Mouse (Mus musculus): Measurements from ENCODE around the gene Tyms. TPM values are rescaled to one million over a fixed set of nuclear protein-coding genes. Genes with fewer than 3 reads are reported as not detected.

Gene Tyms
- polyA plus RNA-seq, 1 experiment from 2014 or later = 137 TPM

- no peak for TF ChIP-seq CTCF (IDR thresholded peaks at IDR 0.05; ENCODE audit: low read depth)
- Histone ChIP-seq H3K27me3 (ENCODE audit: insufficient read depth, low read length) (peaks cover 22% of the 10 kb centered on the region), H3K9ac (ENCODE audit: low read depth, low read length) (no peak overlapping the region), H3K9me3 (replicated peaks; ENCODE audit: low read length) (no peaks in the 10 kb centered on the region), H3K4me1 (replicated peaks; ENCODE audit: insufficient read depth, low read length) (peaks cover 31% of the 10 kb centered on the region), H3K36me3 (ENCODE audit: insufficient read depth, low read length) (no peaks in the 10 kb centered on the region), H3K4me3 (replicated peaks; ENCODE audit: low read depth, low read length) (no peak overlapping the region), H3K27ac (no peak overlapping the region), H3K4me2 (ENCODE audit: low read length) (no peak overlapping the region)
- no peak for DNase-seq (ENCODE audit: low spot score)
- no peak for ATAC-seq (replicated peaks; ENCODE audit: low FRiP score, low read depth)
- WGBS = 54% methylated on average over 2 of the region's 2 CpGs
Measured at GRCm38 (mm10) chr5:30109899-30110298, 36.5 kb upstream of the Tyms start.

GRCm38 (mm10) chr5:30108233-30108632, 34.8 kb upstream of the Tyms start:
- Histone ChIP-seq H3K9ac (ENCODE audit: low read depth, low read length) (no peak overlapping the region), H3K4me1 (replicated peaks; ENCODE audit: insufficient read depth, low read length) (peaks cover 32% of the 10 kb centered on the region), H3K4me3 (replicated peaks; ENCODE audit: low read depth, low read length) (no peak overlapping the region), H3K4me2 (ENCODE audit: low read length) (no peak overlapping the region), H3K36me3 (ENCODE audit: insufficient read depth, low read length) (no peaks in the 10 kb centered on the region), H3K27ac (no peak overlapping the region), H3K9me3 (replicated peaks; ENCODE audit: low read length) (no peaks in the 10 kb centered on the region), H3K27me3 (ENCODE audit: insufficient read depth, low read length) (peaks cover 21% of the 10 kb centered on the region)
- ATAC-seq (replicated peaks; ENCODE audit: low FRiP score, low read depth) (no peak), DNase-seq (ENCODE audit: low spot score) (no peak)
- no peak for TF ChIP-seq CTCF (IDR thresholded peaks at IDR 0.05; ENCODE audit: low read depth)
- 84% methylated on average over 6 of the region's 6 CpGs for WGBS

GRCm38 (mm10) chr5:30107611-30108041, 34.2 kb upstream of the Tyms start:
- ATAC-seq (replicated peaks; ENCODE audit: low FRiP score, low read depth) (no peak), DNase-seq (ENCODE audit: low spot score) (no peak)
- Histone ChIP-seq H3K4me1 (replicated peaks; ENCODE audit: insufficient read depth, low read length) (peaks cover 32% of the 10 kb centered on the region), H3K9ac (ENCODE audit: low read depth, low read length) (no peak overlapping the region), H3K4me2 (ENCODE audit: low read length) (no peak overlapping the region), H3K27me3 (ENCODE audit: insufficient read depth, low read length) (peaks cover 21% of the 10 kb centered on the region), H3K36me3 (ENCODE audit: insufficient read depth, low read length) (no peaks in the 10 kb centered on the region), H3K9me3 (replicated peaks; ENCODE audit: low read length) (no peaks in the 10 kb centered on the region), H3K27ac (no peak overlapping the region), H3K4me3 (replicated peaks; ENCODE audit: low read depth, low read length) (no peak overlapping the region)
- no peak for TF ChIP-seq CTCF (IDR thresholded peaks at IDR 0.05; ENCODE audit: low read depth)
- WGBS = 23% methylated on average over 5 of the region's 5 CpGs

GRCm38 (mm10) chr5:30107186-30107585, 33.8 kb upstream of the Tyms start:
- ATAC-seq (replicated peaks; ENCODE audit: low FRiP score, low read depth) = no peak
- no peak for TF ChIP-seq CTCF (IDR thresholded peaks at IDR 0.05; ENCODE audit: low read depth)
- Histone ChIP-seq H3K36me3 (ENCODE audit: insufficient read depth, low read length) (no peaks in the 10 kb centered on the region), H3K4me1 (replicated peaks; ENCODE audit: insufficient read depth, low read length) (peaks cover 32% of the 10 kb centered on the region), H3K4me3 (replicated peaks; ENCODE audit: low read depth, low read length) (no peak overlapping the region), H3K4me2 (ENCODE audit: low read length) (no peak overlapping the region), H3K9ac (ENCODE audit: low read depth, low read length) (no peak overlapping the region), H3K27ac (no peak overlapping the region), H3K9me3 (replicated peaks; ENCODE audit: low read length) (no peaks in the 10 kb centered on the region), H3K27me3 (ENCODE audit: insufficient read depth, low read length) (peaks cover 21% of the 10 kb centered on the region)
- no peak for DNase-seq (ENCODE audit: low spot score)
- 22% methylated on average over 7 of the region's 7 CpGs for WGBS

GRCm38 (mm10) chr5:30106756-30107155, 33.3 kb upstream of the Tyms start:
- H3K4me3 ChIP-seq (replicated peaks; ENCODE audit: low read depth, low read length) = no peak overlapping the region
- H3K9ac ChIP-seq (ENCODE audit: low read depth, low read length) = no peak overlapping the region
- H3K9me3 ChIP-seq (replicated peaks; ENCODE audit: low read length) = no peaks in the 10 kb centered on the region
- 33% methylated on average over 2 of the region's 2 CpGs for WGBS
- ATAC-seq (replicated peaks; ENCODE audit: low FRiP score, low read depth) (0 out of 2 replicates have a peak, but pooled peaks have one; percentile 14), DNase-seq (ENCODE audit: low spot score) (no peak)
- H3K27ac ChIP-seq = no peak overlapping the region
- peaks cover 32% of the 10 kb centered on the region for H3K4me1 ChIP-seq (replicated peaks; ENCODE audit: insufficient read depth, low read length)
- no peak overlapping the region for H3K4me2 ChIP-seq (ENCODE audit: low read length)
- no peaks in the 10 kb centered on the region for H3K36me3 ChIP-seq (ENCODE audit: insufficient read depth, low read length)
- H3K27me3 ChIP-seq (ENCODE audit: insufficient read depth, low read length) = peaks cover 21% of the 10 kb centered on the region
- no peak for TF ChIP-seq CTCF (IDR thresholded peaks at IDR 0.05; ENCODE audit: low read depth)

- no peak for TF ChIP-seq CTCF (IDR thresholded peaks at IDR 0.05; ENCODE audit: low read depth)
- DNase-seq (ENCODE audit: low spot score) (no peak), ATAC-seq (replicated peaks; ENCODE audit: low FRiP score, low read depth) (no peak)
- Histone ChIP-seq H3K4me3 (replicated peaks; ENCODE audit: low read depth, low read length) (peak within 1 kb of the TSS; percentile 41), H3K27me3 (ENCODE audit: insufficient read depth, low read length) (peaks cover 21% of the 10 kb centered on the region), H3K27ac (no peak within 1 kb of the TSS), H3K4me2 (ENCODE audit: low read length) (peak within 1 kb of the TSS; percentile 76), H3K36me3 (ENCODE audit: insufficient read depth, low read length) (no peaks in the 10 kb centered on the region), H3K4me1 (replicated peaks; ENCODE audit: insufficient read depth, low read length) (peaks cover 23% of the 10 kb centered on the region), H3K9ac (ENCODE audit: low read depth, low read length) (0 out of 2 replicates have a peak within 1 kb of the TSS, but pooled peaks have one; percentile 27), H3K9me3 (replicated peaks; ENCODE audit: low read length) (no peaks in the 10 kb centered on the region)
- 2% methylated on average over 29 of the region's 29 CpGs for WGBS
Measured at GRCm38 (mm10) chr5:30105668-30106300, 32.4 kb upstream of the Tyms start, which contains the start of gene 3110082J24Rik. Gene 3110082J24Rik, minus strand, starts transcription at chr5:30106086.
